Mouse (Mus musculus): ENCODE measurements at regions not wholly inside any gene's neighbourhood (a gene's known extent, or its start where the extent isn't known, plus 50 kb on each side); places are given as distances from the start of the nearest gene placed in this dataset.

DNA sequence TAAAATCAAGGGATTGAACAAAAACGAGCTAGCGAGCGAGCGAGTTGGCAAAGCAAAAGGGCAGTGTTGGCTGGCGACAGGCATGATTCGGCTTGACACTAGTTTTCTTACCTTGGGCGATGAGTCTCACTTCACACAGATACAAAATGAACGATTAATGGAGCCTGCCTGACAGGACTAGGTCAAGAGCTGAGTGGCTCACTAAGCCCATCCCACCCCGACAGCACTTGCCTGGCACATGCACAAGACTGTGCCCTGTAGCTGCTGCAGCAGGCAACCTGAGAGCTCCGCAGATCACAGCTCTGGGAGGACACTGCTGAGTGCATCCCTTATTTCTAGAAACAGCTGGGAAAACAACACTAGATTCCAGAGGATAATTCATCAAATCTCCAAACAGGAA lies 71.6 kb downstream of the Rps12 start:
- no peak for TF ChIP-seq CTCF (IDR thresholded peaks at IDR 0.05; ENCODE audit: low read depth)
- no peak for TF ChIP-seq EP300 (optimal IDR thresholded peaks at IDR 0.05)
